ENCODE assay signal across 35 mouse cellular contexts in genomic region chr5:86871877-86872276, GRCm38 (mm10). TPM values are rescaled to one million over a fixed set of nuclear protein-coding genes. Genes with fewer than 3 reads are reported as not detected.
DNase-seq lines count a peak whose midpoint lies in the region; ATAC-seq and TF ChIP-seq lines count a peak whose summit lies in the region.
"Had no signal": no experiment of that assay in that cellular context is flagged by ENCODE, and none has a peak within 500 bp of the region (broad histone marks: within the 10 kb centered on the region; RNA-seq: fewer than 3 reads in every experiment).

No protein-coding gene starts in this region.

- no peak for TF ChIP-seq CTCF in kidney, adult 2 months (conservative IDR thresholded peaks at IDR 0.05; ENCODE audit: insufficient read depth, insufficient read length, low read depth, low read length)
- no peak for TF ChIP-seq CTCF in stomach, postnatal 0 days (IDR thresholded peaks at IDR 0.05; ENCODE audit: low read depth)

- H3K27ac ChIP-seq in kidney, adult 2 months (ENCODE audit: insufficient read depth, low read depth, low read length), result no peak overlapping the region
- no peak overlapping the region for H3K27ac ChIP-seq in stomach, postnatal 0 days (replicated peaks)
- H3K27ac ChIP-seq: embryonic facial prominence, embryonic 12.5 days; heart, embryonic 13.5 days; hindbrain, embryonic 10.5 days; hindbrain, embryonic 15.5 days; liver, embryonic 14.5 days; midbrain, embryonic 10.5 days; midbrain, embryonic 15.5 days; neural tube, embryonic 15.5 days; stomach, embryonic 15.5 days had no signal

- no peak for TF ChIP-seq EP300 in stomach, postnatal 0 days (optimal IDR thresholded peaks at IDR 0.05)

- ATAC-seq in cerebellum, adult (ENCODE audit: insufficient number of reproducible peaks, low FRiP score, low TSS enrichment), result no peak
- ATAC-seq in stomach, postnatal 0 days (ENCODE audit: low FRiP score, low TSS enrichment), result no peak
- ATAC-seq: activated CD4-positive, CD25-positive, alpha-beta regulatory T cell, adult 4 months; CD4-positive, CD25-positive, alpha-beta regulatory T cell, adult 4 months; forebrain, embryonic 14.5 days; inflammation-experienced regulatory T-cells, adult 6 months; midbrain, embryonic 15.5 days had no signal

- no peak overlapping the region for H3K4me3 ChIP-seq in kidney, adult 2 months (ENCODE audit: insufficient read depth, low read depth, low read length)
- no peak overlapping the region for H3K4me3 ChIP-seq in stomach, postnatal 0 days (ENCODE audit: low read depth, low read length)
- H3K4me3 ChIP-seq: embryonic facial prominence, embryonic 12.5 days; heart, embryonic 13.5 days; hindbrain, embryonic 10.5 days; hindbrain, embryonic 15.5 days; midbrain, embryonic 10.5 days; midbrain, embryonic 15.5 days; neural tube, embryonic 15.5 days; stomach, embryonic 15.5 days had no signal

- peak; percentile 52 to 64 for DNase-seq in cerebellum, postnatal 14 days
- DNase-seq in kidney, postnatal 10 days, result peak; percentile 21
- no peak for DNase-seq in kidney, adult 2 months
- DNase-seq in lung, postnatal 14 days, result peak; percentile 1
- DNase-seq in lung, postnatal 4 days, result no peak
- DNase-seq in stomach, postnatal 0 days (ENCODE audit: low spot score), result peak; percentile 33
- DNase-seq: adrenal gland, adult 2 months; cerebellum, adult 9-10 months; embryo, embryonic 11 days; kidney, adult 11 months; layer of hippocampus, postnatal 36 days; liver; retina, postnatal 1 day; right cerebral cortex, postnatal 25 days; thymus, adult 2 months; thymus, postnatal 36 days had no signal

- H3K4me2 ChIP-seq in stomach, postnatal 0 days (replicated peaks; ENCODE audit: low read depth), result no peak overlapping the region
- H3K4me2 ChIP-seq: embryonic facial prominence, embryonic 12.5 days; heart, embryonic 13.5 days; hindbrain, embryonic 15.5 days; midbrain, embryonic 15.5 days; neural tube, embryonic 15.5 days; stomach, embryonic 15.5 days had no signal

- H3K4me1 ChIP-seq in kidney, adult 2 months (ENCODE audit: control insufficient read depth, insufficient read depth, low read length), result no peaks in the 10 kb centered on the region
- no peaks in the 10 kb centered on the region for H3K4me1 ChIP-seq in stomach, postnatal 0 days (replicated peaks; ENCODE audit: control insufficient read depth, insufficient read depth)
- H3K4me1 ChIP-seq: embryonic facial prominence, embryonic 12.5 days; hindbrain, embryonic 10.5 days; hindbrain, embryonic 15.5 days; midbrain, embryonic 10.5 days; midbrain, embryonic 15.5 days; neural tube, embryonic 15.5 days; stomach, embryonic 15.5 days had no signal

- no peaks in the 10 kb centered on the region for H3K27me3 ChIP-seq in kidney, adult 2 months (replicated peaks; ENCODE audit: control insufficient read depth, insufficient read depth, low read length)
- H3K27me3 ChIP-seq in stomach, postnatal 0 days (ENCODE audit: control insufficient read depth, insufficient read depth, low read length), result no peaks in the 10 kb centered on the region
- H3K27me3 ChIP-seq: embryonic facial prominence, embryonic 12.5 days; heart, embryonic 13.5 days; hindbrain, embryonic 15.5 days; midbrain, embryonic 15.5 days; neural tube, embryonic 15.5 days; stomach, embryonic 15.5 days had no signal

- TF ChIP-seq POLR2A in kidney, adult 2 months (IDR thresholded peaks at IDR 0.05; ENCODE audit: low read depth, low read length), result no peak

- H3K36me3 ChIP-seq in kidney, adult 2 months (ENCODE audit: control insufficient read depth, insufficient read depth, low read length), result no peaks in the 10 kb centered on the region
- no peaks in the 10 kb centered on the region for H3K36me3 ChIP-seq in stomach, postnatal 0 days (ENCODE audit: control insufficient read depth, insufficient read depth, low read length)
- H3K36me3 ChIP-seq: embryonic facial prominence, embryonic 12.5 days; heart, embryonic 13.5 days; hindbrain, embryonic 10.5 days; hindbrain, embryonic 15.5 days; midbrain, embryonic 10.5 days; midbrain, embryonic 15.5 days; neural tube, embryonic 15.5 days; stomach, embryonic 15.5 days had no signal

- no peaks in the 10 kb centered on the region for H3K9me3 ChIP-seq in stomach, postnatal 0 days (ENCODE audit: control insufficient read depth, low read length)
- H3K9me3 ChIP-seq: embryonic facial prominence, embryonic 12.5 days; heart, embryonic 13.5 days; hindbrain, embryonic 10.5 days; hindbrain, embryonic 15.5 days; midbrain, embryonic 15.5 days; neural tube, embryonic 15.5 days; stomach, embryonic 15.5 days had no signal

- H3K9ac ChIP-seq in stomach, postnatal 0 days (ENCODE audit: low read length), result no peak overlapping the region
- H3K9ac ChIP-seq: embryonic facial prominence, embryonic 12.5 days; heart, embryonic 13.5 days; hindbrain, embryonic 15.5 days; liver, embryonic 14.5 days; midbrain, embryonic 15.5 days; neural tube, embryonic 15.5 days; stomach, embryonic 15.5 days had no signal

- 25% methylated on average over 1 of the region's 1 CpGs for WGBS in kidney, adult 2 months
- 0% methylated on average over 1 of the region's 1 CpGs for WGBS in stomach, postnatal 0 days

RNA-seq across cellular contexts. Expression of gene Ugt2b34, which starts 34.9 kb away (rescaled TPM):
- 23.0 and 29.8 TPM in 2 replicates for polyA plus RNA-seq in kidney, adult 2 months (2012; rRNA removed)
- 64.1 and 68.1 TPM in 2 replicates for polyA plus RNA-seq in stomach, postnatal 0 days (2015; fragmentation: Nextera tagmentation; extraction: Ambion mirVana)
- polyA plus RNA-seq: activated CD4-positive, CD25-positive, alpha-beta regulatory T cell, adult 4 months; adrenal gland, adult 2 months; CD4-positive, CD25-positive, alpha-beta regulatory T cell, adult 4 months; embryonic facial prominence, embryonic 12.5 days; forebrain, embryonic 14.5 days; frontal cortex, adult 2 months; hindbrain, embryonic 10.5 days; hindbrain, embryonic 15.5 days; inflammation-experienced regulatory T-cells, adult 6 months; limb, embryonic 11.5 days; midbrain, embryonic 10.5 days; midbrain, embryonic 15.5 days had no signal

RNA-seq across cellular contexts. Expression of gene Ugt2b1, which starts 54.5 kb away (rescaled TPM):
- not detected in 2 replicates for polyA plus RNA-seq in kidney, adult 2 months (2012; rRNA removed)
- polyA plus RNA-seq in stomach, postnatal 0 days (2015; fragmentation: Nextera tagmentation; extraction: Ambion mirVana), result not detected in 2 replicates
- polyA plus RNA-seq: activated CD4-positive, CD25-positive, alpha-beta regulatory T cell, adult 4 months; adrenal gland, adult 2 months; CD4-positive, CD25-positive, alpha-beta regulatory T cell, adult 4 months; embryonic facial prominence, embryonic 12.5 days; forebrain, embryonic 14.5 days; frontal cortex, adult 2 months; heart, embryonic 13.5 days; hindbrain, embryonic 10.5 days; hindbrain, embryonic 15.5 days; inflammation-experienced regulatory T-cells, adult 6 months; kidney, embryonic 16.5 days; large intestine, adult 2 months; limb, embryonic 11.5 days; lung, embryonic 16.5 days; midbrain, embryonic 10.5 days; midbrain, embryonic 15.5 days; neural tube, embryonic 15.5 days; thymus, adult 2 months had no signal

Comparison
In these comparisons a context has a peak if more than half of its experiments do, and no peak if none do; other contexts are left out.
1. DNase-seq: peak in cerebellum, postnatal 14 days (2 of 2), kidney, postnatal 10 days (single experiment), lung, postnatal 14 days (single experiment) and stomach, postnatal 0 days (single experiment); none in kidney, adult 2 months (single experiment) and lung, postnatal 4 days (0 of 2).